Mouse (Mus musculus): ENCODE data around the gene Dao. TPM values are rescaled to one million over a fixed set of nuclear protein-coding genes. Genes with fewer than 3 reads are reported as not detected.

The Dao gene
- total RNA-seq, 1 experiment, result 0.18 TPM

DNA sequence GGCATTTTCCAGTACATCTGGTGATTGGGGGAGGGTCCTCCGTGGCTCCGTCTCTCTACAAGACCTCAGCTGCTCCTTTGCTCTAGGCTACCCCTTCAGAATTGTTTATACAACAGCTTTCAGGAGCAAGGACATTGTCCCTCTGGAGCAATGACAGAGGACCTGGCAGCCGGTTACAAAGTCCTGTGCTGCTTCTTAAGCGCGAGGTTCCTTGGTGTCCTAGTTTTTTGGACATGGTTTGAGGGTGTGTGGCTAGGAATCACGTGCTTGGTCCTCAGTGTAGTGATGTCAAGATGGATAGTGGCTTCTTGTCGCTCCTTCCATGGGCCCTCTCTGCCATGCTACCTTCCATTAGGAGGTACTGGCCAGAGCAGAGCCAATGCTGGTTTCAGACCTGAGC lies 30.9 kb downstream of the Dao start:
- Histone ChIP-seq H3K4me1 (ENCODE audit: control insufficient read depth in 2 of 2, insufficient read depth in 2 of 2, low read length in 2 of 2, poor library complexity in 1 of 2) (peaks cover 3 to 10% of the 10 kb centered on the region in 2 experiments; a peak in 3 of 4 replicates), H3K36me3 (ENCODE audit: control insufficient read depth, insufficient read depth, low read length, poor library complexity, severe bottlenecking) (no peaks in the 10 kb centered on the region), H3K27ac (ENCODE audit: insufficient read depth, low read depth, low read length, poor library complexity, severe bottlenecking) (no peak overlapping the region), H3K4me3 (ENCODE audit: insufficient read depth in 1 of 2, low read depth in 1 of 2, low read length in 2 of 2, poor library complexity in 1 of 2, severe bottlenecking in 1 of 2) (no peak overlapping the region), H3K9me3 (ENCODE audit: control insufficient read depth, insufficient read depth, low read depth, low read length) (no peaks in the 10 kb centered on the region), H3K9ac (ENCODE audit: insufficient read depth, low read depth, low read length, poor library complexity, severe bottlenecking) (no peak overlapping the region)
- TF ChIP-seq MAFK (IDR thresholded peaks at IDR 0.05; ENCODE audit: insufficient read depth, low read depth, low read length) (no peak), ZNF384 (IDR thresholded peaks at IDR 0.05; ENCODE audit: low read depth, low read length) (no peak), ZC3H11A (IDR thresholded peaks at IDR 0.05; ENCODE audit: borderline replicate concordance, low read depth, low read length) (no peak), HCFC1 (IDR thresholded peaks at IDR 0.05; ENCODE audit: borderline replicate concordance, insufficient read depth, low read length) (no peak), CHD2 (IDR thresholded peaks at IDR 0.05; ENCODE audit: low read depth, low read length) (no peak)
- in situ Hi-C loops (cut with MboI; ENCODE audit: low sequenced_read_pairs in 2 of 2, unreplicated experiment in 2 of 2), result no loop called here
- no peak for DNase-seq (ENCODE audit: low read depth, low spot score)

DNA sequence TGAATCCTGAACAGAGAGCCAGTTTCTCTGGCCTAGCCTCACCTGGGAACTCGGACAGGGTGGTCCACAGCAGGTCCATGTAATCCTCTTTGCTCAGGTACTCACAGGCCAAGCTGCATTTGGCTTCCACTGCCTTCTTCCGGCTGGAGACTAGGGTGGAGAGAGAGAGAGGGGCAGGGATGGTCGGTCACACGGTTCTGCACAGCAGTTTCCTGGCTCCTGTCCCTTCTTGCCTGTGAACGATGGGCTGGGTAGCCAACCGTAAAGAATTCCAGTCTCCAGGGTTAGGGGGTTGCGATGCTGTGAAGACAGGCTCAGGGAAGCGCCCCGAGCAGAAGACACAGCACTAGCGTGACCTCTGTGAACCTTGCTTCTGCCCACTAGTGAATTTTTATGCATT lies 31.6 kb downstream of the Dao start:
- TF ChIP-seq MAFK (IDR thresholded peaks at IDR 0.05; ENCODE audit: insufficient read depth, low read depth, low read length), result no peak
- no peak for DNase-seq (ENCODE audit: low read depth, low spot score)
- Histone ChIP-seq H3K9ac (ENCODE audit: insufficient read depth, low read depth, low read length, poor library complexity, severe bottlenecking) (no peak overlapping the region), H3K36me3 (ENCODE audit: control insufficient read depth, insufficient read depth, low read length, poor library complexity, severe bottlenecking) (no peaks in the 10 kb centered on the region), H3K4me3 (ENCODE audit: insufficient read depth in 1 of 2, low read depth in 1 of 2, low read length in 2 of 2, poor library complexity in 1 of 2, severe bottlenecking in 1 of 2) (no peak overlapping the region), H3K27ac (ENCODE audit: insufficient read depth, low read depth, low read length, poor library complexity, severe bottlenecking) (no peak overlapping the region), H3K4me1 (ENCODE audit: control insufficient read depth in 2 of 2, insufficient read depth in 2 of 2, low read length in 2 of 2, poor library complexity in 1 of 2) (peaks cover 0 to 7% of the 10 kb centered on the region in 2 experiments; a peak in 2 of 4 replicates), H3K9me3 (ENCODE audit: control insufficient read depth, insufficient read depth, low read depth, low read length) (no peaks in the 10 kb centered on the region)
- in situ Hi-C loops (cut with MboI; ENCODE audit: low sequenced_read_pairs in 2 of 2, unreplicated experiment in 2 of 2), result no loop called here

DNA sequence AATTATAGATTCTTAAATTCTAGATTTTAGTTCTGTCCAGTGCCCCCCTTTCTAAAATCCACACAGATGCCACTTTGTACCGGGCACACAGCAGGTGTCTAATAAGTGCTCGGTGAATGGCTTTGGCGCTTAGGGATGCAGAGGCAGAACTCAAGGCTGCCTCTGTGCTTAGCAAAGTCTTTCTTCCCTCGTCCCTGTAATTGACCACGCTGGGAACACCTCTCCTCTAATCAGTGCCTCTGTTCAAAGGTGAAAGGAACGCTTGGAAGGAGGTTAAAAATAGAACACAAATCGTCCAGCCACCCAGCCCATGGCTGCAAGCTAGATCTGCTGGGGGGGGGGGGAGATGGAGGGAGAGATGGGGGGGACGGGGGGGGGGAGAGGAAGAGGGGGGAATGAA lies 37.0 kb downstream of the Dao start:
- in situ Hi-C loops (cut with MboI; ENCODE audit: low sequenced_read_pairs in 2 of 2, unreplicated experiment in 2 of 2), result no loop called here
- Histone ChIP-seq H3K4me3 (ENCODE audit: insufficient read depth in 1 of 2, low read depth in 1 of 2, low read length in 2 of 2, poor library complexity in 1 of 2, severe bottlenecking in 1 of 2) (no peak overlapping the region), H3K9me3 (ENCODE audit: control insufficient read depth, insufficient read depth, low read depth, low read length) (no peaks in the 10 kb centered on the region), H3K9ac (ENCODE audit: insufficient read depth, low read depth, low read length, poor library complexity, severe bottlenecking) (no peak overlapping the region), H3K36me3 (ENCODE audit: control insufficient read depth, insufficient read depth, low read length, poor library complexity, severe bottlenecking) (no peaks in the 10 kb centered on the region), H3K27ac (ENCODE audit: insufficient read depth, low read depth, low read length, poor library complexity, severe bottlenecking) (no peak overlapping the region), H3K4me1 (ENCODE audit: control insufficient read depth in 2 of 2, insufficient read depth in 2 of 2, low read length in 2 of 2, poor library complexity in 1 of 2) (no peaks in the 10 kb centered on the region; a peak in 2 of 4 replicates)
- no peak for DNase-seq (ENCODE audit: low read depth, low spot score)
- TF ChIP-seq HCFC1 (IDR thresholded peaks at IDR 0.05; ENCODE audit: borderline replicate concordance, insufficient read depth, low read length), result no peak
- TF ChIP-seq CHD2 (IDR thresholded peaks at IDR 0.05; ENCODE audit: low read depth, low read length), result no peak
- no peak for TF ChIP-seq MAFK (IDR thresholded peaks at IDR 0.05; ENCODE audit: insufficient read depth, low read depth, low read length)
- no peak for TF ChIP-seq ZC3H11A (IDR thresholded peaks at IDR 0.05; ENCODE audit: borderline replicate concordance, low read depth, low read length)
- TF ChIP-seq ZNF384 (IDR thresholded peaks at IDR 0.05; ENCODE audit: low read depth, low read length), result no peak

DNA sequence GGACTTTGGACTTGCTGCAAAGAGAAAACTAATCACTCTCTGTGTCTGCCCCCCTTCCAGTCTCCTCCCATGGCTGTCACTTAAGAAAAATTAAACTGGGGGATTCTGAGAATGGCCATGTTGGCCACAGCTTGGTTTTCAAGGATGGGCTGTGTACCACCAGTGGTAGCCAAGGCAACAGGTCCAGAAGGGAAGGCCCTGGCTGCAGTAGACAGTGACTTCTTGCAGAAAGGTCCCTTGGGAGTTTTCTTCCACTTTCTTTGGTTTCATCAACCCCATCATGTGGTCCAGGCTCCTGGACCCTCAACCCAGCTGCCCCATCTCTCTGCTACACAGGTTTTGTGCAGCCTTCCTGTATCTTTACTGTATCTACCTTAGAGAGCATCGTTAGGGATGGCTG lies 37.4 kb downstream of the Dao start:
- H3K9ac ChIP-seq (ENCODE audit: insufficient read depth, low read depth, low read length, poor library complexity, severe bottlenecking), result no peak overlapping the region
- no peak overlapping the region for H3K27ac ChIP-seq (ENCODE audit: insufficient read depth, low read depth, low read length, poor library complexity, severe bottlenecking)
- H3K9me3 ChIP-seq (ENCODE audit: control insufficient read depth, insufficient read depth, low read depth, low read length), result no peaks in the 10 kb centered on the region
- H3K4me3 ChIP-seq (ENCODE audit: insufficient read depth in 1 of 2, low read depth in 1 of 2, low read length in 2 of 2, poor library complexity in 1 of 2, severe bottlenecking in 1 of 2), result no peak overlapping the region
- in situ Hi-C loops (cut with MboI; ENCODE audit: low sequenced_read_pairs in 2 of 2, unreplicated experiment in 2 of 2), result no loop called here
- TF ChIP-seq ZNF384 (IDR thresholded peaks at IDR 0.05; ENCODE audit: low read depth, low read length), result no peak
- no peak for TF ChIP-seq MAFK (IDR thresholded peaks at IDR 0.05; ENCODE audit: insufficient read depth, low read depth, low read length)
- no peak for TF ChIP-seq ZC3H11A (IDR thresholded peaks at IDR 0.05; ENCODE audit: borderline replicate concordance, low read depth, low read length)
- TF ChIP-seq HCFC1 (IDR thresholded peaks at IDR 0.05; ENCODE audit: borderline replicate concordance, insufficient read depth, low read length), result no peak
- TF ChIP-seq CHD2 (IDR thresholded peaks at IDR 0.05; ENCODE audit: low read depth, low read length), result no peak
- no peaks in the 10 kb centered on the region; a peak in 2 of 4 replicates for H3K4me1 ChIP-seq (ENCODE audit: control insufficient read depth in 2 of 2, insufficient read depth in 2 of 2, low read length in 2 of 2, poor library complexity in 1 of 2)
- H3K36me3 ChIP-seq (ENCODE audit: control insufficient read depth, insufficient read depth, low read length, poor library complexity, severe bottlenecking), result no peaks in the 10 kb centered on the region
- DNase-seq (ENCODE audit: low read depth, low spot score), result no peak

DNA sequence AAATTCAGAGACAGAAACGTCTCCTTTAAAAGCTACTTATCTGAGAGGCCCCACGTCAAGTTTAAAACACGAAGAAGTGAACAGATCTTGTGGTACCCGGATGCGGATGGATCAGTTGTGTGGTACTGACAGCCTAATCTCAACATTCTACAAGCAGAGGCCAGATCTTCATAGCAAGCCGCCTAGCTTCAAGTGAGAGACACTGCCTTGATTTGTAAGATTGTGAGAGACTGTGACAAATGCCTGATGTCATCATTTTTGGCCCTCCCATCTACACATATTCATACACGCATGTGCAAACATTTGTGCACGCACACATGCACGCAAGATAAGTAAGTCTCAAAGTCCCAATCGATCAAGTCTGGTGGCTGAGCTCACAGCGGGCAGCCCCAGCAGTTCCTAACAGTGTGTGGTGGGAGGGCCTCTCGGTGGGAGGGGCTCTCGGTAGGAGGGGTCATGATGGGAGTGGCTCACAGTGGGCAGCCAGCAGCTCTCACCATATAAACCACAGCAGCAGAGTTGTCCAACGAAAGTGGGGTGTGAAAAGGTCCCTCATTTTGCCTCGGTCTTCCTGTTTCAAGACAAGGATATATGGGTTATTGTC lies 37.9 kb downstream of the Dao start:
- Histone ChIP-seq H3K4me1 (ENCODE audit: control insufficient read depth in 2 of 2, insufficient read depth in 2 of 2, low read length in 2 of 2, poor library complexity in 1 of 2) (no peaks in the 10 kb centered on the region; a peak in 2 of 4 replicates), H3K4me3 (ENCODE audit: insufficient read depth in 1 of 2, low read depth in 1 of 2, low read length in 2 of 2, poor library complexity in 1 of 2, severe bottlenecking in 1 of 2) (no peak overlapping the region), H3K27ac (ENCODE audit: insufficient read depth, low read depth, low read length, poor library complexity, severe bottlenecking) (no peak overlapping the region), H3K36me3 (ENCODE audit: control insufficient read depth, insufficient read depth, low read length, poor library complexity, severe bottlenecking) (no peaks in the 10 kb centered on the region), H3K9ac (ENCODE audit: insufficient read depth, low read depth, low read length, poor library complexity, severe bottlenecking) (no peak overlapping the region), H3K9me3 (ENCODE audit: control insufficient read depth, insufficient read depth, low read depth, low read length) (no peaks in the 10 kb centered on the region)
- DNase-seq (ENCODE audit: low read depth, low spot score), result peak; percentile 59
- TF ChIP-seq CHD2 (IDR thresholded peaks at IDR 0.05; ENCODE audit: low read depth, low read length) (no peak), MAFK (IDR thresholded peaks at IDR 0.05; ENCODE audit: insufficient read depth, low read depth, low read length) (0 out of 2 replicates have a peak, but pooled peaks have one; percentile 8), ZNF384 (IDR thresholded peaks at IDR 0.05; ENCODE audit: low read depth, low read length) (no peak), ZC3H11A (IDR thresholded peaks at IDR 0.05; ENCODE audit: borderline replicate concordance, low read depth, low read length) (no peak), HCFC1 (IDR thresholded peaks at IDR 0.05; ENCODE audit: borderline replicate concordance, insufficient read depth, low read length) (no peak)
- in situ Hi-C loops (cut with MboI; ENCODE audit: low sequenced_read_pairs in 2 of 2, unreplicated experiment in 2 of 2), result no loop called here
